Mouse (Mus musculus) lung, embryonic 14.5 days (tissue): ENCODE data around the gene Necab3. TPM values are rescaled to one million over a fixed set of nuclear protein-coding genes. Genes with fewer than 3 reads are reported as not detected.

Experiments used
- ATAC-seq: fragments of 200-750 bp; cut with Nextera tagmentation; 2 replicates; pipeline ENCODE4 v1.8.0; 2017; ENCODE audit warnings: mild to moderate bottlenecking, moderate TSS enrichment, moderate library complexity; ENCODE audit not compliant: insufficient read depth
- DNase-seq: peaks from one replicate; pipeline ENCODE4 v3.0.0-alpha.2; 2015
- H3K27ac ChIP-seq: fragments of 300-500 bp; sonication (generic); 2 replicates; pipeline ENCODE4 v1.5.1; 2014; ENCODE audit warnings: low read depth, mild to moderate bottlenecking, moderate library complexity
- H3K27me3 ChIP-seq: fragments of 300-500 bp; sonication (generic); 2 replicates; pipeline ENCODE4 v1.6.1; 2014; ENCODE audit warnings: low read length, control low read depth; ENCODE audit not compliant: insufficient read depth
- H3K36me3 ChIP-seq: fragments of 300-500 bp; sonication (generic); 2 replicates; pipeline ENCODE4 v1.6.1; 2014; ENCODE audit warnings: control low read depth; ENCODE audit not compliant: insufficient read depth
- H3K4me1 ChIP-seq: fragments of 300-500 bp; sonication (generic); 2 replicates; pipeline ENCODE4 v1.6.1; 2014; ENCODE audit warnings: antibody characterized with exemption, control low read depth; ENCODE audit not compliant: insufficient read depth
- H3K4me2 ChIP-seq: fragments of 300-500 bp; sonication (generic); 2 replicates; pipeline ENCODE4 v1.6.1; 2014; ENCODE audit warnings: mild to moderate bottlenecking
- H3K4me3 ChIP-seq: fragments of 300-500 bp; sonication (generic); 2 replicates; pipeline ENCODE4 v1.5.1; 2014; ENCODE audit warnings: low read depth, low read length
- H3K9ac ChIP-seq: fragments of 300-500 bp; sonication (generic); 2 replicates; pipeline ENCODE4 v1.6.1; 2014
- H3K9me3 ChIP-seq: fragments of 300-500 bp; sonication (generic); 2 replicates; pipeline ENCODE4 v1.6.1; 2016; ENCODE audit warnings: low read depth, low read length, control low read depth
- CTCF ChIP-seq: IDR thresholded peaks from 2 replicates; pipeline ENCODE4 v1.5.1; 2016; ENCODE audit warnings: antibody characterized with exemption, low read depth
- WGBS: fragments of 180-500 bp; shearing (Covaris S2); extraction: QIAGEN DNeasy Blood & Tissue Kit; methylation state at CpG from one replicate; pipeline ENCODE4 v1.1.7; 2014; 5-methylcytosine and 5-hydroxymethylcytosine counted together
- polyA plus RNA-seq: library from polyadenylated mRNA; unstranded; fragments of >200 nt; fragmentation: Nextera tagmentation; extraction: Ambion mirVana; gene quantifications from 2 replicates; pipeline ENCODE4 v1.2.1, GENCODE M21; 2014

The Necab3 gene
- polyA plus RNA-seq: 2.6 and 3.2 TPM in 2 replicates

GRCm38 (mm10) chr2:154558264-154559039 lies at the start of gene Necab3:
Gene Necab3, minus strand, starts transcription at chr2:154558890.
- Histone ChIP-seq H3K27me3 (no peaks in the 10 kb centered on the region), H3K9me3 (no peaks in the 10 kb centered on the region), H3K4me2 (peak within 1 kb of the TSS; percentile 60), H3K27ac (no peak within 1 kb of the TSS), H3K4me3 (peak within 1 kb of the TSS; percentile 15; the same call in 1 of the 2 replicates), H3K36me3 (peaks cover 27% of the 10 kb centered on the region), H3K4me1 (0 out of 2 replicates have a peak, but pooled peaks cover 17% of the 10 kb centered on the region), H3K9ac (peak within 1 kb of the TSS; percentile 36)
- 7% methylated on average over 34 of the region's 34 CpGs for WGBS
- DNase-seq (no peak), ATAC-seq (no peak)
- no peak for TF ChIP-seq CTCF

- DNase-seq (no peak), ATAC-seq (no peak)
- Histone ChIP-seq H3K36me3 (no peaks in the 10 kb centered on the region), H3K9me3 (no peaks in the 10 kb centered on the region), H3K27me3 (no peaks in the 10 kb centered on the region), H3K4me2 (no peak overlapping the region), H3K4me1 (0 out of 2 replicates have a peak, but pooled peaks cover 4% of the 10 kb centered on the region), H3K9ac (no peak overlapping the region), H3K4me3 (no peak overlapping the region), H3K27ac (no peak overlapping the region)
- WGBS: 81% methylated on average over 1 of the region's 1 CpGs
- no peak for TF ChIP-seq CTCF
Observed at GRCm38 (mm10) chr2:154606965-154607364, 48.3 kb upstream of the Necab3 start.

GRCm38 (mm10) chr2:154604156-154604555 lies 45.5 kb upstream of the Necab3 start:
- ATAC-seq (no peak), DNase-seq (no peak)
- Histone ChIP-seq H3K4me3 (peak overlapping the region; percentile 69), H3K27me3 (no peaks in the 10 kb centered on the region), H3K36me3 (no peaks in the 10 kb centered on the region), H3K27ac (no peak overlapping the region), H3K9ac (no peak overlapping the region), H3K4me1 (0 out of 2 replicates have a peak, but pooled peaks cover 4% of the 10 kb centered on the region), H3K9me3 (no peaks in the 10 kb centered on the region), H3K4me2 (peak overlapping the region; percentile 59)
- 25% methylated on average over 7 of the region's 7 CpGs for WGBS
- no peak for TF ChIP-seq CTCF

GRCm38 (mm10) chr2:154603638-154604153 lies 45.0 kb upstream of the Necab3 start, which contains the start of gene Pxmp4:
Gene Pxmp4, minus strand, starts transcription at chr2:154603708.
- H3K4me1 ChIP-seq: 0 out of 2 replicates have a peak, but pooled peaks cover 4% of the 10 kb centered on the region
- under 1% methylated on average over 13 of the region's 13 CpGs for WGBS
- H3K4me2 ChIP-seq: peak within 1 kb of the TSS; percentile 81
- peak within 1 kb of the TSS; percentile 12; the same call in 1 of the 2 replicates for H3K27ac ChIP-seq
- H3K27me3 ChIP-seq: no peaks in the 10 kb centered on the region
- H3K9me3 ChIP-seq: no peaks in the 10 kb centered on the region
- peak within 1 kb of the TSS; percentile 71 for H3K9ac ChIP-seq
- H3K36me3 ChIP-seq: no peaks in the 10 kb centered on the region
- peak within 1 kb of the TSS; percentile 69 for H3K4me3 ChIP-seq
- DNase-seq (peak; percentile 99), ATAC-seq (peak; percentile 100)
- TF ChIP-seq CTCF: no peak

GRCm38 (mm10) chr2:154603007-154603637 lies 44.4 kb upstream of the Necab3 start:
- peak overlapping the region; percentile 69 for H3K4me3 ChIP-seq
- H3K4me2 ChIP-seq: peak overlapping the region; percentile 81
- no peaks in the 10 kb centered on the region for H3K9me3 ChIP-seq
- peak overlapping the region; percentile 71 for H3K9ac ChIP-seq
- H3K27me3 ChIP-seq: no peaks in the 10 kb centered on the region
- DNase-seq (peak; percentile 12), ATAC-seq (no peak)
- H3K4me1 ChIP-seq: 0 out of 2 replicates have a peak, but pooled peaks cover 4% of the 10 kb centered on the region
- 13% methylated on average over 22 of the region's 22 CpGs for WGBS
- H3K36me3 ChIP-seq: no peaks in the 10 kb centered on the region
- H3K27ac ChIP-seq: peak overlapping the region; percentile 12; the same call in 1 of the 2 replicates
- TF ChIP-seq CTCF: no peak

GRCm38 (mm10) chr2:154601324-154601723 lies 42.6 kb upstream of the Necab3 start:
- Histone ChIP-seq H3K9ac (no peak overlapping the region), H3K27ac (no peak overlapping the region), H3K4me2 (no peak overlapping the region), H3K4me1 (0 out of 2 replicates have a peak, but pooled peaks cover 4% of the 10 kb centered on the region), H3K27me3 (no peaks in the 10 kb centered on the region), H3K4me3 (no peak overlapping the region), H3K9me3 (no peaks in the 10 kb centered on the region), H3K36me3 (no peaks in the 10 kb centered on the region)
- no peak for ATAC-seq
- DNase-seq: no peak
- TF ChIP-seq CTCF: no peak
- 72% methylated on average over 3 of the region's 3 CpGs for WGBS
